Mouse (Mus musculus): Measurements from ENCODE around the gene Nlrp6. TPM values are rescaled to one million over a fixed set of nuclear protein-coding genes. Genes with fewer than 3 reads are reported as not detected.

The Nlrp6 gene
- polyA plus RNA-seq, 1 experiment, result 93.6 TPM

DNA sequence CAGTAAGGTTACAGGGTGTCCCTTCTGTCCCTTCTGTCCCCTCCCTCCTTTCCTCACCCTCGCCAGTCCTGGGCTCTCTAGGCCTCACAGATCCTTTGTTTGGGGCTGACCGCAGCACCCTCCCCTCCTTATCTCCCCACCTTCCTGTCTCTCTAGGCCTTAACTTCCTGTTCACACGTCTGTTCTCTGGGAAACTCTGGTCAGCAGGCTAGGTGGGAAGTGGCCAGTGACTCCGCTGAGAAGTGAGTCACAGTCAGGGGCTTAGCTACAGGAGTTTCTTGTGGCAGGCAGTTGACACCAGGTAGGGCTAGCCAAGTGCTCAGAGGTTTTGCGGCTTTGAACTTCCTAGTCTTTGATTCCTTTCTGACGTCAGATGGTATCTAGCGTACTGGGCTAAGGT lies 26.3 kb downstream of the Nlrp6 start:
- WGBS, result 60% methylated on average over 7 of the region's 7 CpGs
- DNase-seq (ENCODE audit: low read depth, low spot score), result no peak

DNA sequence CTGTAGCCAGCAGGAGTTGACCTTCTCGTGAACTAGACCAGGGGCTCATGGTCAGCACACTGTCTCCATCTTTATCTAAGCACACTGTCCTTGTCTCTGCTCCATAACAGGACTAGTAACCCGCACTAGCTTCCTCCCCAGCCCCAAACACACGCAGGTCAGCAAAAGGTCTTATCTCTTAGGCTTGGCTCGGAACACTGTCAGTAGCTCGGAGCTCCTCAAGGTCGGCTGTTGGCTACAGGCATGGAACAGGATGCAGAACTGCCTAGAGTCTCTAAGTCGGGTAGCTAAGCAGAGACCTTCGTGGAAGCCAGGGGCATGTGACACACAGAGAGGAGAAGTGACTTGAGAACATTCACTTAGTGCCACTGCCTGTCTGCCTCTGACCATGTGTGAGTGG lies 27.5 kb downstream of the Nlrp6 start:
- no peak for DNase-seq (ENCODE audit: low read depth, low spot score)
- WGBS, result 78% methylated on average over 8 of the region's 8 CpGs

DNA sequence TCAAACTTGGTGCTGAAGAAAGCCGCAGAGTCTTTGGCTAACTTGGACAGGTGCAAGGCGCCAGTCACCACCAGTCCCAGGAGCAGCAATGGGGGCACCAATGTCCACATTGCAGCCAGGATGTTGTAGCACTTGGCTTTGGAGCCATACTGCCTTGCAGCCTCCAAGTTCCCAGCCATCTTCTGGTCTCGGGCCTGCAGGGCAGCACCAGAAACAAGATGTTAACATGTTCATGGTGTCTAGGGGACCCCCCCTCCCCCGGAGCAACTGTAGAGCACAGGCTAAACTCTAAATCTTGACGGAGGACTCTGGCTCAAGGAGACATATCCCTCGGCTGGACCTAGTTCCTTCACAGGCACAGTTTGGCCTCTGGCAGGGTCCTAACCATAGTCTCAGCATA lies 28.6 kb downstream of the Nlrp6 start:
- WGBS, result 84% methylated on average over 6 of the region's 6 CpGs
- DNase-seq (ENCODE audit: low read depth, low spot score), result no peak

DNA sequence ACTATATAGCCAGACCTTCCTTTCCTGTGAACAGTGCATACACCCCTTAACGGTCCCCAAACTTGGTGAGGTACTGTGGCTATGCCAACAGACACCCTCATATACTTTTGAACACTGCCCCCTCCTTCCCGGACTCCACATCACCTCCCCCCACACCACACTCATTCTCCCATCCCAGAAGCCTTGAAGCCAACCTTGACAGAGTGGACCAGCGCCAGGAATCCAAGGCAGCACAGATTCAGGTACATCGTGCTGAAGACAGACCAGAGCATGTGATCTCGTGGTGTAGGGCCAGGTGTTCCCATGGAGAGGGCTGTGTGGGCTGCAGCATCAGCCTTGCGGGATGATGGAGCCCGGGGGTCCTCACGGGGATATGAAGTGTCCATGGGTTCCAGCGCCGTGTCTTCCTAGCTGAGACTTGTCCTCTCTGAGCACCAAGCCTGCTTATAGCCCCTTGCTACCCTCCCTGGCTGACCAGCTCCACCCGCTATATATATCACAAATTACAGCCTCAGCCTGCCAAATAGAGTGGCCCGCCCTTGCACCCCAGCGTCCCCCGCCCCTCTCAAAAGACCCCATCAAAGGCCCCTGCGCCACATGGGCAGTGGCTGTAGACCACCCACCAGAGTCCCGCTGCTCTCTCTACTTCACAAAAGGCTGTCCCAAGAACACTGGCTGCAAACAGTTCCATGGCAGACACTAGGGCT lies 29.3 kb downstream of the Nlrp6 start, which contains the start of gene Ifitm5:
Gene Ifitm5 (minus strand): TSS at position 468 of the 707 bp plus-strand sequence.
- no peak for DNase-seq (ENCODE audit: low read depth, low spot score)
- 69% methylated on average over 16 of the region's 16 CpGs for WGBS

DNA sequence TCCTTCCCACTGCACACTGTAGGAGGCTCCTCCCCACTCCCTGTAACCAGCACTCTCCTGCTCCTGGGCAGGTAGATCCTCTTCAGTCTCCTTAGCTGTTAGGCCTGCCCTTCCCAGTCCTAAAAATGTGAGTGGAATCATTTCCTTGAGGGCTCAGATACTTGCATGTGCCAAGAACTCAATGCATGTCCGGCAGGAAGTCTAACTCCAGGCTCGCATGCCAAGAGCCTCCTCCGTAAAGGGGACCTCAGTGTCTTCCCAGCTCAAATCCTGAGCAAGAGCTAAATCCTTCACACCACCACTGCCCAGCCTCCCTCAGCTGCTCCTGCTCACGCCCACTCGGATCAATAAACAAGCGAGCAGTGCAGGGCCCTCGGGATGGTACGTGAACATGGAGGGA lies 30.3 kb downstream of the Nlrp6 start:
- DNase-seq (ENCODE audit: low read depth, low spot score), result no peak
- WGBS, result 16% methylated on average over 8 of the region's 8 CpGs

DNA sequence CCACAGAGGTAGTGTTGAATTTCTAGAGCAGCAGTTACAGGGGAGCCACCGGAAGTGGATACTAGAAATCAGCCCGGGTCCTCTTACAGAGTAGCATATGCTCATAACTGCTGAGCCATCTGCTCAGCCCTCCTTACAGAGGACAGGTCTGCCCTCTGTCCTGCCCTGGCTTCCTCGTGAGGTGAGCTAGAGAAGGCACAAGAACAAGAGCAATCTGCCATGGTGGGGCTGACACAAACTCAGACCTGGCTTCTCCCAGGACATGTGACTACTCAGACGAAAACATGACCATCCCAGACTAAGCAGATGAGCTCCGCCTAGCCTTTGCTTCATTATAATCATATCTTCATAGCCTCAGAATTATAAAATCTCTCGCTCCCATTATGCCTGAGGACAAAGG lies 31.1 kb downstream of the Nlrp6 start:
- DNase-seq (ENCODE audit: low read depth, low spot score), result no peak
- WGBS, result 51% methylated on average over 6 of the region's 6 CpGs

DNA sequence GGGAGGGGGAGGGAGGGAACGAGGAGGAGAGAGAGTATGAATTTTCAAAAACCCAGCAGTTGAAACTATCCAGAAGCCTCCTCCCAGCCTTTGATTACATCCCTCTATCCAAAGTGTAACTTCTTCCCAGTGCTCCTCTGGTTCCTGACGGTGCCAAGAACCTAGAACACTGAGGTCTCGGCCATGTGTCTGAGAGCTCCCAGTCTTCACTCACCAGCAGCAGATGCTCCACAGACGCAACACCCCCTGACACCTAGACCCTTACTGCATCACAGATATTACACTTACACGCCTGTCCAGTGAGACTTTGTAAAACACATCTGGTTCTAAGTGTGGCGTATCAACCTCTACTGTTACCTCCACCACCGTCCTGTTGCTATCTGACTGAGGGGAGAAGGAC lies 31.7 kb downstream of the Nlrp6 start:
- 67% methylated on average over 7 of the region's 7 CpGs for WGBS
- no peak for DNase-seq (ENCODE audit: low read depth, low spot score)

DNA sequence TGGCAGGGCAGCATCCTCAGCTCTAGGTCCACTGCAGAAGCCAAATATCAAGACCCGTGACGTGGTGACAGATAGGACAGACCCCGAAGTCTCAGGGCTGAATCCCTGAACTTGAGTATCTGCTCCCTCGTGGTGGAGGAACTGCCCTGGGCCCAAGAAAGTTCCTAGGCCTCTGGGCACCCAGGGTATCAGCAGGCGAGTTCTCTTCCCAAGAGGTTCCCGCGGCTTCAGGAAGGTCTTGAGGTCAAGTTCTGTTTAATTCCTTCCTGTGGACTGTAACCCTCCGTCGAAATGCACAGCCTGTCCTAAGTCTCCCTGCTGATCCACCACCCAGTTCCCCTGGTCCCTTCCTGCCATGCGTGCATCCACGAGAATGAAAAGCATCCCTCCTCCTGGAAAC lies 32.4 kb downstream of the Nlrp6 start:
- 61% methylated on average over 11 of the region's 11 CpGs for WGBS
- no peak for DNase-seq (ENCODE audit: low read depth, low spot score)

DNA sequence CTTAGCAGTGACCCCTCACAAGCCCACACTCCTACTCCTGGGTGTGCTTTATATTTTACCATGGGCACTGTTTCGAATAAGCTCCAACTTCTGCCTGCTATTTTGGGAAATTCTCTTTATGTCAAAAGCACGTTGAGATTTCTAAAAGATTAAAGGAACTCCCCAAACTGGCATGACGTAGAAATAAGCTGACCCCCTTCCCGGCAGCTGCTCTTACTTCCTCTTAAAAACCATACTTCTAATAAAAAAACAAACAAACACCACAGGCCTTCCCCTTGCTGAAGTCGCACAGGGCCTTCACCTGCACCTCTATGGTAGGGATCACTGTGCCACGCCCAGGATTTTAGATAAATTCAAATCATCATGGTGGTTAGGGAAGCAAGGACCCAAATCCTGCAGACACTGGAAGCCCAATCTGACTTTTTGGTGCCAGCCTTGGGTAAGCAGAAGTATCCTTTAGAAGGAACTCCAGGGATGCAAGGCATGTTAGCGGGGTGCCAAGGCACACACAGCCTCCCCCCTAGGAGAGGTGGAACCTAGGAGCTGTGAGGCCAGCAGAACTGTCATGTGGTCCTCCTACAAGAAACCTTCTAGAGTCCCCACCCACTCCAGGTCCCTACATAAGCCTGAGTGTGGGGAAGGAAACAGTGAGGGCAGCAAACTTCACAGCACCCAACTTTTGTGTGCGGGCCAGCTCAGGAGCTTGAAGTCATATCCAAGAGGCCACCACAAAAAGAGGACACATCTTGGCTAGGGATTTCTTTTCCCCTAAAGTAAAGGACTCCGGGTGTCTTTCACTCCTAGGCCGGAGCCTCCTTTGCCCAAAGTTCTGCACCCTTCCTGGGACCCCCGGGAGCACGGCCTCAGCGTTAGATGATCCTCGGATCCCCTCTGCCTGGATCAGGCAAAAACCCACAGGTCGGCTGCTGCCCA lies 33.4 kb downstream of the Nlrp6 start:
- DNase-seq (ENCODE audit: low read depth, low spot score), result no peak
- 24% methylated on average over 15 of the region's 15 CpGs for WGBS

DNA sequence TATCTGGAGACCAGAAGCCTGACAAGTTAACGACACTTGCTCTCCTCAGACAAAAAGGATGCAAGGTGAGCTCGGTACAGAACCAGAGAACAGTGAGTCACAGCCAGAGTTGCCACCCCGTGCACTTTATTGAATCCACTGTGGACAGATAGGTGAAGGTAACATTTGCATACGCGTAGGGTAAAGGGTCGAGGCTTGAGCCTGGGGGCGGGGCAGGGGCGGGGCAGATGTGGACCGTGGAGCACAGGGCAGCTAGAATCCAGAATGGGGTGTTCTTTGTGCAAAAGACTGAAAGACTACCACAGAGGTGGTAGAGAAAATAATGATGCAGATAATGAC lies 34.0 kb downstream of the Nlrp6 start:
- DNase-seq (ENCODE audit: low read depth, low spot score), result no peak
- WGBS, result 3% methylated on average over 9 of the region's 9 CpGs

DNA sequence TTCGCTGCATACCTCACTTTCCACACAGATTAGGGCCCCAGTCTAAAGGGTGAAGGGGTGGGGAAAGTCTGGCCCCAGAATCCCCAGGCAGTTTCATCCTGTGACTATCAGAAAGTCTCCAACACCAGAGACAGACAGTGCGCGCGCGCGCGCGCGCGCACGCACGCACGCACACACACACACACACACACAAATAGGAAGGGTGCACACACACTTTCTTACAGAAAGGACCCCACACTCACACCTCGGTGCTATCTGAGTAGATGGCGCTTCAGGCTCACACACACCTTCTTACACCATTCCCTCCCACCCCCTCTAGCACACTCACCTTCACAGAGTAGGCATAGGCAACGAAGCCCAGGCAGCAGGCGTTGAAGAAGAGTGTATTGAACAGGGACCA lies 34.6 kb downstream of the Nlrp6 start:
- 23% methylated on average over 17 of the region's 17 CpGs for WGBS
- no peak for DNase-seq (ENCODE audit: low read depth, low spot score)

DNA sequence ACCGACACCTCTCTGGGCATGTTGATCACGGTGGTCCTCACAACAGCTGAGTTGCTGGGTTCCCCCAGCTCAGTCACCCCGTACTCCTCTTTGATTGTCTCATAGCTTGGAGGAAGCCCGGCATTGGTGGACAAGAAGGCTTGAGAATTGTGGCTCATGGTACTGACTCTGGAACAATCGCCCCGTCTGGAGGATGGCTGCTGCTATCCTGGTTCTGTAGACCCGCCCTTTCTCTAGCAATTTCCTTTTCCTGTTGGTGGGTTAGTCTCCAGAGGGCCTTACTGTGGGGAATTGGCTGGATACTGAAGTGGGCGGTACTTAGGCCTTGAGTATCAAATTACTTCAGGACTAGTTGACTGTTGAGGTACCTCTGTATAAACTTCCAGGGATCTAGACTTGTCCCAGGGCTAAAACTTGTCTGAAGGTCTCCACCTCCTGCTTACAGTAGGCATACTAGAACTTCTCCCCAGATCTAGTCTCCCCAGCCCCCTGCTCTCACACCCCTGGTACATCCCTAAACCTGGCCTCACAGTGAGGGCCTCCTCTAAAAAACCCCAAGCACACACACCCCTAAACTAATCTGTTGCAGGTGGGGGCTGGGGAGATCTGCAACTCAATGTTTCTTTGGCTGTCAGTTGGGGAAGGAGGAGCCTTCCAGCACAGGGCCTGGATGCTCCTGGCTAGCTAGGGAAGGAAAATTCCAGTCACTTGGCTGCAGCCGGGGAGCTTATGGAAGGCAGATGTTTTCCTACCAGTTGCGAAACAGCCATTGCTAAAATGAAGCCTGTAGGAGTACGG lies 35.3 kb downstream of the Nlrp6 start, which contains the start of the genes Gm45717 and Ifitm2:
Gene Gm45717 (minus strand): TSS at position 180 of the 798 bp plus-strand sequence.
Gene Ifitm2 (minus strand): TSS at position 230 of the 798 bp plus-strand sequence.
- 4% methylated on average over 11 of the region's 11 CpGs for WGBS
- peak; percentile 91 for DNase-seq (ENCODE audit: low read depth, low spot score)

DNA sequence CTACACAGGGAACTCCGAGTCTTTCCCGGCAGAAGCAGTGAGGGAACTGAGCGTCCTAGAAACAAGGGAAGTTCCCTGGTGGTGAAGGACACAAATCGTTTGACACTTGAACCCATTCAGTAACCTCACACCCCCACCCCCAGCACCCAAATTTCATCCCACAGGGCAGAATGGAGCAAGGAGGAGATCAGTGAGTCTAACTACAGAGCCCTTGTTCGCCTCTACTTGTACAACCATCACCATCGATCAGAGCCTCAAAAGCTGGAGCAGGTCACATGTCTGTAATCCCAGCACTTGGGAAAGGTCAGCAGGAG lies 35.8 kb downstream of the Nlrp6 start:
- 24% methylated on average over 6 of the region's 6 CpGs for WGBS
- no peak for DNase-seq (ENCODE audit: low read depth, low spot score)

DNA sequence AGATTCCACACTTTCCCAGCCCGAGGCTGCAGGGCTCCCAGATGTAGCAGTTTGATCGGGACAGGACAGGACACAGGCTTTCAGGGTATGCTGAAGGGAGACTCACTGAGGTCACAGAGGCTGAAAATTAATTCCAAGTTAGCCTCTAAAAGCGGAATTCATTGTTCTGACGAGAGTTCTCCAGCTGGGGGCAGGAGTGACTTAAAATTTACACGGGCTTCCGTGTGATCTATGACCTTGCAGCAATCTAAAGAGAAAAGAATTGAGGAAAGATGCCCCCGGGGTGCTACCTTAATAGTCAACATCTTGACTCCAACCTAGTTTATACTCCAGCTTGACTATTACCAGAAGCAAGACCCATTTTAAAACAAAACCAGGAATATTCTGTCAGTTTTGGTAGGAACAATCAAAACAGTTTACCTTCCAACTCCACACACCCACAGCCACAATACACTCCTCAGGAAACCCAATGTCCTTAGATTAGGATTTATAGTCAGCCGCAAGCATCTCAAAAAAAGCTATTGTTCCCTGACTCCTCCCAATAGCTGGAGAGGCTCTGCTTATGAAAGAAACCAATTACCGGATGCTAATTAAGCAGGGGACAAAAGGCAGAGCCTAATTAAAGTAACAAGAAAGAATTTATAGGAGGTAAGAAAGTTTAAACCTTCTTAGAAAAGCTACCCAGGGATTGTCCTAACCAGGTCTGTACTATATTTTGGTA lies 38.6 kb downstream of the Nlrp6 start:
- no peak for DNase-seq (ENCODE audit: low read depth, low spot score)
- WGBS, result 15% methylated on average over 9 of the region's 9 CpGs

DNA sequence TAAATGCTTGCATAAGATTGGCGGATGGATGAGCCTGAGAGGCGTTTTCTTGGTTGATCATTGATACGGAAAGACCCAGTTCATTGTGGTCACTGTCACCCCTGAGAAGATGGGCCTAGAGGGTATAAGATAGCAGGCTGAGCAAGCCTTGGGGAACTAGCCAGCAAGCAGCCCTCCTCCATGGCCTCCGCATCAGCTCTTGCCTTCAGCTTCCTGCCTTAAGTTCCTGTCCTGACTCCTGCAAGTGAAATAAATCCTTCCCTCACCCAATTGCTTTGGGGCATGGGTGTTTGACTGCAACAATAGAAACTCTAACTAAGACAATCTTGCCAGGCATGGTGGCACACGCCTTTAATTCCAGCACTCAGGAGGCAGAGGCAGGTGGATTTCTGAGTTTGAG lies 39.3 kb downstream of the Nlrp6 start:
- no peak for DNase-seq (ENCODE audit: low read depth, low spot score)
- WGBS, result 80% methylated on average over 5 of the region's 5 CpGs

DNA sequence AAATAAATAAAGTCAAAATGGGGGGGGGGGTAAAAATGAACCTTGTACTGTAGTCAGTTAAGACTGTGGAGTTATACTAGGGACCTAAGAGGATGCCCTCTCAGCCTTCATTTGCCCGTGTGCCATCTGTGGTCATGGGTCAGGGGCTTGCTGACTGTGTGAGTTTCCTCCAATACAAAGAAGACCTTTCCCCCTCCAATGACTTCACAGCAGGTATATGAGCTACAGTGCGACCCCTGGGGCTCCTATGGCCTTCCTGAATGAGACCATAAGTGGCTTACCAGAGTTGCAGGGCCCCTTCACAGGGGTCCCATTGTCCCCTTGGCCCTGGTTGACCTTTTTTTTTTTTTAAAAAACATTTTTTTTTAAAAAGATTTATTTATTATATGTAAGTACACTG lies 40.7 kb downstream of the Nlrp6 start:
- DNase-seq (ENCODE audit: low read depth, low spot score), result no peak
- WGBS, result 91% methylated on average over 2 of the region's 2 CpGs

DNA sequence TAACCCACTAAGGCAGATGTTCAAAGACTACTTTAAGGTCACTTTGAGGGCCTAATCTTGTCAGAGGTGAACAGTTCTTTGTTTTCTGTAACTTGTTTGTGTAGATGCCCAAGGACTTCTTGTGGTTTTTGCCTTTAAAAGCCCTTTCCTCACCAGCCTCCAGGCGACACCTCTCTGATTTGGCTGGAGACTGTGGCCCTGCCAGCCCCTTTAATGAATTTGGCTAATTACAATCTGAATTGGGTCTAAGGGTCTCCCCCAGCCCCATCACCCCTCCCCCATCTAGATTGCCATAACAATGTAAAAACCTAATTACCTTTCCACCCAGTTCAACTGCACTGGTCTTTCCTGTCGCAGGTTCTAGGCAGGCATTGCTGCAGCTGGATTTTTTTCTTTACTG lies 42.0 kb downstream of the Nlrp6 start:
- DNase-seq (ENCODE audit: low read depth, low spot score), result no peak
- WGBS, result 92% methylated on average over 2 of the region's 2 CpGs

DNA sequence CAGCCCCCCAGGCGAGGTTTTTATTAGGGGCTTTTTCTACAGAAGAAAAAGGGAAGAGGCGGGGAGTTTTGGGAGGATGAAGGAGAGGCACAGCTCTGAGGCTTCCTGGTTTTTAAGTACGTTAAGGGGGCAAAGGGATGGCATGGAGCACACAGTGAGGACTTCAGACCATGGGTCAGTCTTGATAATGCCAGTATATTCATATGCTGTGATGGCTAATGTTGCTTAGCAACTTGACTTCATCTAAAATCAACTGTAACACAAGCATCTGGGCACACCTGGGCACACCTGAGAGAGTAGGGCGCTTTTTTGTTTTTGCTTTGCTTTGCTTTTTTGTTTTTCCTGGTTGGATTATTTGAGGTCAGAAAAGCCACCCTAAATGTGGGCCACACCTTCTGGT lies 46.2 kb downstream of the Nlrp6 start, which contains the start of gene Ifitm1:
Gene Ifitm1 (plus strand): TSS at position 301 of the 400 bp plus-strand sequence.
- no peak for DNase-seq (ENCODE audit: low read depth, low spot score)
- WGBS, result 93% methylated on average over 4 of the region's 4 CpGs

DNA sequence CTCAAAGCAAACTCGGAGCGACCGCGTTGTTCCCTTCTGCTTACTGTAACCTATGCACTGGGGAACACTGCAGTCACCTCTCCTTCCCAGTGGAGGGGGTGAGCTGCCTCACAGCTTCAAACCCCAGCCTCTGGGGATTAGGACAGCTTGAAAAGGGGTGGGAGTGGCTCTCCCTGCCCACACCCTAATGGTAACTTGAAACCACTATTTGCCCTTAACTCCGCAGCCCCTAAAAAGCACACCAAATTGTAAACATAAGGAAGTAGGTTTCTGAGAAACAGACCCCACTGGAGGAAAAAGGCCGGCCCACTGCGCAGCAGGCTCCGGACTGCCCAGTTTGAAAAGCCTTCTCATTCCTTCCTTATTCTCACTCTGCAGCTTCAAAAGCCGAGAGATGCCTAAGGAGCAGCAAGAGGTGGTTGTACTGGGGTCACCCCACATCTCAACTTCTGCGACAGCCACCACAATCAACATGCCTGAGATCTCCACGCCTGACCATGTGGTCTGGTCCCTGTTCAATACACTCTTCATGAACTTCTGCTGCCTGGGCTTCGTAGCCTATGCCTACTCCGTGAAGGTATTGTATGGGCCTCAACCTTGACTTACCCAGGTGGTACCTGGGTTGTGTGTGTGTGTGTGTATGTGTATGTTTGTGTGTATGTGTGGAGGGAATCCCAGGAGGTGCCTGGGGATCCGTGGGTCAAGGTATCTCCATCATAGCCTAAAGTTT lies 47.3 kb downstream of the Nlrp6 start:
- 52% methylated on average over 14 of the region's 14 CpGs for WGBS
- DNase-seq (ENCODE audit: low read depth, low spot score), result no peak

All from large intestine, adult 2 months (tissue).